Mouse (Mus musculus) thymus, adult 2 months (tissue): Measurements from ENCODE around the gene Glyr1.

Experiments used
- CTCF ChIP-seq: fragments of 200-500 bp; IDR thresholded peaks from 2 replicates; pipeline ENCODE4 v1.5.1; 2012; ENCODE audit warnings: mild to moderate bottlenecking, control low read depth, low read length, moderate library complexity, borderline replicate concordance; ENCODE audit not compliant: control insufficient read depth, poor library complexity, insufficient read depth; ENCODE audit errors: extremely low read depth
- POLR2A ChIP-seq: fragments of 200-500 bp; IDR thresholded peaks from 2 replicates; pipeline ENCODE4 v1.6.1; 2012; ENCODE audit warnings: mild to moderate bottlenecking, low read length, control low read depth, moderate library complexity; ENCODE audit not compliant: control insufficient read depth, poor library complexity, insufficient read depth; ENCODE audit errors: extremely low read depth

- TF ChIP-seq POLR2A (no peak), CTCF (no peak)
Observed at GRCm38 (mm10) chr16:5008076-5008475, 41.6 kb downstream of the Glyr1 start.
